Mouse (Mus musculus): ENCODE measurements around the gene Stard9. TPM values are rescaled to one million over a fixed set of nuclear protein-coding genes. Genes with fewer than 3 reads are reported as not detected.
"Not testable (repeated sequence)": the region's sequence is repeated elsewhere in the genome, so short reads cannot be mapped to it uniquely, and the experiment has no call there.

Gene Stard9
- total and polyA plus RNA-seq, 3 experiments, result 0.50 to 1.1 TPM; not detected in 1

DNA sequence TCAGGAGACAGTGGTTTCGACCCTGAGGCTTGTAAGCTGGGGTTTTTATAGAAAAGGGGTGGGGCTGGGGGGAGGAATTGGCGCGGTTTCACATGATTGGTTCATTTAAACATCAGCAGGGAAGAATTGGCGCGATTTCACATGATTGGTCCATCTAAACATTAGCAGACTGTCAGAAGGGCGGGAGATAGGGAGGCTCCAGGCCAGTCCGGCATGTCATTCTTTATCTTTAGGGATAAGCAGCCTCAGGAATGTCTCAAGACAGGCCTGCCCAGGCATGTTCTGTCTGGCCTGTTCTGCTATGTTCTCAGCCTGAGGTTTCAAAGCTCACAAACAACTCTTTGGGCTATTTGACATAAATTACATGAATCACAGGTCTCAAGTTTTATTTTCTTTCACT, 52.2 kb downstream of the Stard9 start:
- not testable (repeated sequence) for H3K36me3 ChIP-seq (ENCODE audit: control insufficient read depth in 1 of 2, insufficient read depth in 2 of 2, low read length in 2 of 2); H3K9ac ChIP-seq (ENCODE audit: control insufficient read depth, low read depth, low read length, poor library complexity, severe bottlenecking); H3K27ac ChIP-seq (ENCODE audit: control insufficient read depth, low read depth, low read length); H3K4me3 ChIP-seq (ENCODE audit: control insufficient read depth in 1 of 2, insufficient read depth in 1 of 2, low read depth in 2 of 2, low read length in 2 of 2); H3K79me2 ChIP-seq (ENCODE audit: control insufficient read depth, insufficient read depth, low read length, poor library complexity); DNase-seq (ENCODE audit: low read depth, low spot score); H3K4me1 ChIP-seq (ENCODE audit: control insufficient read depth in 1 of 2, insufficient read depth in 2 of 2, low read length in 2 of 2); H3K27me3 ChIP-seq (ENCODE audit: control insufficient read depth in 1 of 2, insufficient read depth in 2 of 2, low read length in 2 of 2); H3K9me3 ChIP-seq (replicated peaks; ENCODE audit: insufficient read depth, low read length)

DNA sequence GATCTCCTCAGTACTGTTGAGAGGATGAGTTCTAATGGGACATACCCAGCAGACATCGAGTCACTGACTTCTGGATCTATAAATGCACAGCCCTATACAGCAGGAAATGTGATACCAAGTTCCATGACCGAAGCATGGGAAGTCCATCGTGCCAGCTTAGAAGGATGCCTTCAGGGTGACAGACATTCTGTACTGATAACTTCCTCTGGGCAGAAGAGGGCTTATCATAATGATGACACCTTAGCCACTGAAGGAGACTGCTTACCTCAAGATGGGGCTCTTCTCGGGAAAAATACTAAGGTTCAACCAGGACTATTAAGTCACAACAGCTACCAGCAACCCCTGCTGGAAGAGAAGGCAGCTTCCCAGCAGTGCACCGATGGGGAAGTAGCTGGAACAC, 68.8 kb downstream of the Stard9 start:
- Histone ChIP-seq H3K79me2 (ENCODE audit: control insufficient read depth, insufficient read depth, low read length, poor library complexity) (no peaks in the 10 kb centered on the region), H3K4me1 (ENCODE audit: control insufficient read depth in 1 of 2, insufficient read depth in 2 of 2, low read length in 2 of 2) (peaks cover 2 to 31% of the 10 kb centered on the region in 2 experiments; a peak in 3 of 4 replicates), H3K9me3 (replicated peaks; ENCODE audit: insufficient read depth, low read length) (no peaks in the 10 kb centered on the region), H3K9ac (ENCODE audit: control insufficient read depth, low read depth, low read length, poor library complexity, severe bottlenecking) (no peak overlapping the region), H3K27ac (ENCODE audit: control insufficient read depth, low read depth, low read length) (no peak overlapping the region), H3K4me3 (ENCODE audit: control insufficient read depth in 1 of 2, insufficient read depth in 1 of 2, low read depth in 2 of 2, low read length in 2 of 2) (no peak overlapping the region), H3K36me3 (ENCODE audit: control insufficient read depth in 1 of 2, insufficient read depth in 2 of 2, low read length in 2 of 2) (peaks cover 0 to 10% of the 10 kb centered on the region in 2 experiments; a peak in 2 of 4 replicates), H3K27me3 (ENCODE audit: control insufficient read depth in 1 of 2, insufficient read depth in 2 of 2, low read length in 2 of 2) (no peaks in the 10 kb centered on the region)
- peak; percentile 65 for DNase-seq (ENCODE audit: low read depth, low spot score)
- TF ChIP-seq ZC3H11A (IDR thresholded peaks at IDR 0.05; ENCODE audit: low read depth, low read length), result no peak
- TF ChIP-seq E2F4 (IDR thresholded peaks at IDR 0.05; ENCODE audit: borderline replicate concordance, low read depth, low read length), result no peak
- TF ChIP-seq MAZ (IDR thresholded peaks at IDR 0.05; ENCODE audit: low read depth, low read length), result no peak
- TF ChIP-seq CHD1 (IDR thresholded peaks at IDR 0.05; ENCODE audit: low read depth, low read length), result no peak
- no peak for TF ChIP-seq JUND (IDR thresholded peaks at IDR 0.05; ENCODE audit: low read depth, low read length)
- no peak for TF ChIP-seq HCFC1 (IDR thresholded peaks at IDR 0.05; ENCODE audit: low read depth, low read length)
- TF ChIP-seq KAT2A (conservative IDR thresholded peaks at IDR 0.05; ENCODE audit: low read depth, low read length), result no peak
- no peak for TF ChIP-seq BHLHE40 (IDR thresholded peaks at IDR 0.05; ENCODE audit: borderline replicate concordance, low read depth, low read length)
- TF ChIP-seq SMC3 (IDR thresholded peaks at IDR 0.05; ENCODE audit: low read depth, low read length), result peak; percentile 2; the same call in 1 of the 2 replicates
- TF ChIP-seq NRF1 (IDR thresholded peaks at IDR 0.05; ENCODE audit: insufficient read depth, low read depth, low read length, poor library complexity, severe bottlenecking), result no peak
- TF ChIP-seq ZKSCAN1 (IDR thresholded peaks at IDR 0.05; ENCODE audit: low read depth, low read length), result no peak
- TF ChIP-seq CTCF (IDR thresholded peaks at IDR 0.05 in 2 of 3, conservative IDR thresholded peaks at IDR 0.05 in 1 of 3; ENCODE audit: control insufficient read depth in 1 of 3, insufficient read depth in 1 of 3, low read depth in 2 of 3, low read length in 3 of 3, poor library complexity in 1 of 3, severe bottlenecking in 1 of 3), result peak in 2 of 3 experiments; percentile 15 to 31; a peak in 3 of 6 replicates
- no peak for TF ChIP-seq ELF1 (IDR thresholded peaks at IDR 0.05; ENCODE audit: low read depth, low read length)
- TF ChIP-seq TBP (IDR thresholded peaks at IDR 0.05; ENCODE audit: low read depth, low read length), result no peak
- TF ChIP-seq NELFE (IDR thresholded peaks at IDR 0.05; ENCODE audit: low read depth, low read length), result no peak
- no peak for TF ChIP-seq MAX (IDR thresholded peaks at IDR 0.05; ENCODE audit: low read length)
- TF ChIP-seq GATA1 (IDR thresholded peaks at IDR 0.05; ENCODE audit: low read depth, low read length), result peak; percentile 77
- no peak for TF ChIP-seq CHD2 (IDR thresholded peaks at IDR 0.05; ENCODE audit: low read length)
- no peak for TF ChIP-seq POLR2AphosphoS5 (IDR thresholded peaks at IDR 0.05; ENCODE audit: borderline replicate concordance, low read depth, low read length)
- TF ChIP-seq SIN3A (IDR thresholded peaks at IDR 0.05; ENCODE audit: low read length), result no peak
- TF ChIP-seq RCOR1 (IDR thresholded peaks at IDR 0.05; ENCODE audit: low read depth, low read length), result 0 out of 2 replicates have a peak, but pooled peaks have one; percentile 23
- TF ChIP-seq RAD21 (IDR thresholded peaks at IDR 0.05; ENCODE audit: low read depth, low read length), result peak; percentile 30
- no peak for TF ChIP-seq GABPA (IDR thresholded peaks at IDR 0.05; ENCODE audit: low read depth, low read length)
- TF ChIP-seq POLR2A (IDR thresholded peaks at IDR 0.05; ENCODE audit: control insufficient read depth in 1 of 2, insufficient read depth in 1 of 2, low read depth in 1 of 2, low read length in 2 of 2, poor library complexity in 1 of 2), result no peak
- no peak for TF ChIP-seq ZMIZ1 (IDR thresholded peaks at IDR 0.05; ENCODE audit: low read depth, low read length)
- peak; percentile 87 for TF ChIP-seq TAL1 (IDR thresholded peaks at IDR 0.05; ENCODE audit: low read length)
- TF ChIP-seq USF1 (IDR thresholded peaks at IDR 0.05; ENCODE audit: low read depth, low read length), result no peak
- TF ChIP-seq ZNF384 (IDR thresholded peaks at IDR 0.05; ENCODE audit: low read depth, low read length), result no peak
- TF ChIP-seq MAFK (IDR thresholded peaks at IDR 0.05; ENCODE audit: borderline replicate concordance, low read depth, low read length), result no peak
- no peak for TF ChIP-seq MYB (IDR thresholded peaks at IDR 0.05; ENCODE audit: low read depth, low read length)
- peak; percentile 67 for TF ChIP-seq TCF12 (IDR thresholded peaks at IDR 0.05; ENCODE audit: low read depth, low read length)
- 0 out of 2 replicates have a peak, but pooled peaks have one; percentile 10 for TF ChIP-seq ETS1 (IDR thresholded peaks at IDR 0.05; ENCODE audit: low read depth, low read length)
- TF ChIP-seq MXI1 (IDR thresholded peaks at IDR 0.05; ENCODE audit: low read depth, low read length), result no peak
- TF ChIP-seq UBTF (IDR thresholded peaks at IDR 0.05; ENCODE audit: borderline replicate concordance, insufficient read depth, low read depth, low read length), result no peak
